Mouse (Mus musculus) erythroblast, embryonic 14.5 days (primary cell): Measurements from ENCODE around the gene 1700007K13Rik. TPM values are rescaled to one million over a fixed set of nuclear protein-coding genes. Genes with fewer than 3 reads are reported as not detected.
"Not testable (repeated sequence)": the region's sequence is repeated elsewhere in the genome, so short reads cannot be mapped to it uniquely, and the experiment has no call there.

Source experiments
- H3K27me3 ChIP-seq: 2 replicates; pipeline ENCODE4 v1.6.1; 2012; ENCODE audit warnings: inconsistent platforms; ENCODE audit not compliant: control insufficient read depth
- H3K36me3 ChIP-seq: 2 replicates; pipeline ENCODE4 v1.6.1; 2012; ENCODE audit warnings: mild to moderate bottlenecking, inconsistent platforms; ENCODE audit not compliant: control insufficient read depth
- H3K4me1 ChIP-seq: 2 replicates; pipeline ENCODE4 v1.6.1; 2012; ENCODE audit warnings: inconsistent platforms; ENCODE audit not compliant: control insufficient read depth
- H3K4me3 ChIP-seq: replicated peaks from 2 replicates; pipeline ENCODE3; 2012; ENCODE audit warnings: moderate library complexity, mild to moderate bottlenecking, inconsistent platforms
- H3K9me3 ChIP-seq: 2 replicates; pipeline ENCODE4 v1.6.1; 2012; ENCODE audit warnings: low read length, inconsistent platforms, mixed read lengths; ENCODE audit not compliant: control insufficient read depth
- GATA1 ChIP-seq: IDR thresholded peaks from 2 replicates; pipeline ENCODE4 v1.6.1; 2012; ENCODE audit warnings: low read length, inconsistent platforms, mixed read lengths
- TAL1 ChIP-seq: IDR thresholded peaks from 3 replicates; pipeline ENCODE4 v1.6.1; 2012; ENCODE audit warnings: low read length, inconsistent platforms, mixed read lengths
- polyA plus RNA-seq: library from polyadenylated mRNA; stranded (reverse); fragments of >175 nt; gene quantifications from 2 replicates; pipeline ENCODE4 v1.2.3, GENCODE M21; 2012

Gene 1700007K13Rik
- polyA plus RNA-seq = not detected in 2 replicates

GRCm38 (mm10) chr2:28465836-28466518 lies at the start of gene 1700007K13Rik:
1700007K13Rik (minus strand) TSS chr2:28466332.
- Histone ChIP-seq H3K4me1 (peaks cover 19% of the 10 kb centered on the region), H3K4me3 (no peak within 1 kb of the TSS), H3K9me3 (no peaks in the 10 kb centered on the region), H3K27me3 (peaks cover 37% of the 10 kb centered on the region), H3K36me3 (peaks cover 22% of the 10 kb centered on the region)
- TF ChIP-seq TAL1 (no peak), GATA1 (no peak)

DNA sequence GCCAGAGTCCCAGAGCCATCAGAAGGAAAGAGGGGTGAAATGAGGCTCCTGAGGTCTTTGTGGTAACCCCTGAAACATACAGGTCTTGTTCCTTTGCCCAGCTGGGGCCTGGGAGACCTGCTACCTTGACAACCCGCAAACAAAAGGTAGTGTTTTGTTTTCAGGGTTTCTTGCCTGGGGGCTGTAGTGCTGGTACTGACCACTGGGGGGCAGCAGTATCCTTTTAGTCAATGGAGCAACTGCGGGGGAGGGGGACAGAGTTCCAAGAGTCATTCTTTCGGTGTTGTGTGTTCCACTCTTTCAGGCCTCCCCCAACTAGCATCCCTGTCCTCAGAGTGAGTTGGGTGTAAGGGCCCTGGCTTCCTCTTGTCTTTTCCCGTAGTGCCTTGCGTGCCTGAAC lies 48.4 kb upstream of the 1700007K13Rik start:
- no peak for TF ChIP-seq GATA1
- no peak for TF ChIP-seq TAL1
- H3K9me3 ChIP-seq = no peaks in the 10 kb centered on the region
- peaks cover 38% of the 10 kb centered on the region for H3K27me3 ChIP-seq
- H3K36me3 ChIP-seq = no peaks in the 10 kb centered on the region
- H3K4me3 ChIP-seq = no peak overlapping the region
- peaks cover 12% of the 10 kb centered on the region for H3K4me1 ChIP-seq

DNA sequence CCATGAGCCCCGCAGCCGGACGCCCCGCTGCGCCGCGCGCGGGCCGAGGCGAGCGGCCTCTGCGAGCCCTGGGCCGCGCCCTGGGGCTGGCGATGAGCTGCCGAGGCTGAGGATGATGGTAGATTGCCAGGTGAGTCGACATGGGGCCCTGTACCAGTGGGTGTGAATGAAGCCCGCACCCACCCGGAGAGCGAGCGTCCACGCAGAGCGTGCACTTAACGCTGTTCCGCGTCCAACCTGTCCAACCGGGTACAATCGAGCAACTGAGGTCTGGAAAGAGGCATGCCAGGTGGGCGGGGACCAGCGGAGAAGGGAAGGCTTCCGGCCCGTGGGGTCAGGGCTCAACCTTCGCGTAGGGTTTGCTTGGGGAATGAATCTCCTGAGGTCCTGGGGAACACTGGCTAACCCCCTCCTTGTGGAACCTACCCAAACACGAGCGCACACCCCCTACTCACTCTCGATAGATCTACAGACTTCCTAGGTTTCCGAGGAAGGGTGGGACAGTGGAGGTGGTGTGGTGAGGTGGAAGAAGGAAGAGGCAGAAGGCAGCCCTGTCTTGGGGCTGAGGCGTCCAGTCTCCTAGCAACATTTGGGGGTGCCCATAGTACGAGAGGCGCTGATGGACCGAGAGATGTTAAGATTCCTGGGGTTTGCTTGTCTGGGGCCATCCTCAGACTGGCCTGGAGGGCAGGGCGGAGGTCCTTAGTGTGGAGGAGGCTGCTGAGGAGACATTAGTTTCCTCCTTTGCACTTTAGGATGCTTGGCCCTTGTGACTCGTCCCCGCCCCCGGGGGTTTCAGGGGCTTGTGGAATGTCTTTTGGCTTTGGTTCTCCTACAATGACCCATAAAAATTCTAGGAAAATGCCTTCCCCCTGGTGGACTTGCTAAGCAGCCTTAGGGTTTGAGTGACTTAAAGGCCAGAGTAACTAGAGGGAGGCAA lies 47.6 kb upstream of the 1700007K13Rik start:
- TF ChIP-seq GATA1 (no peak), TAL1 (no peak)
- H3K9me3 ChIP-seq = no peaks in the 10 kb centered on the region
- H3K4me3 ChIP-seq = peak overlapping the region; percentile 49
- H3K27me3 ChIP-seq = peaks cover 38% of the 10 kb centered on the region
- no peaks in the 10 kb centered on the region for H3K36me3 ChIP-seq
- H3K4me1 ChIP-seq = peaks cover 12% of the 10 kb centered on the region

- peaks cover 38% of the 10 kb centered on the region for H3K27me3 ChIP-seq
- H3K4me1 ChIP-seq = peaks cover 12% of the 10 kb centered on the region
- H3K9me3 ChIP-seq = no peaks in the 10 kb centered on the region
- no peaks in the 10 kb centered on the region for H3K36me3 ChIP-seq
- H3K4me3 ChIP-seq = peak within 1 kb of the TSS; percentile 49
- TF ChIP-seq GATA1 (no peak), TAL1 (no peak)
Observed at GRCm38 (mm10) chr2:28512798-28513401, 46.8 kb upstream of the 1700007K13Rik start, which contains the start of gene Ralgds. Ralgds (plus strand) TSS chr2:28513125.

- not testable (repeated sequence) for H3K4me3 ChIP-seq, H3K9me3 ChIP-seq, H3K36me3 ChIP-seq
- peaks cover 12% of the 10 kb centered on the region for H3K4me1 ChIP-seq
- H3K27me3 ChIP-seq = peaks cover 38% of the 10 kb centered on the region
Observed at GRCm38 (mm10) chr2:28511600-28511999, 45.5 kb upstream of the 1700007K13Rik start.

DNA sequence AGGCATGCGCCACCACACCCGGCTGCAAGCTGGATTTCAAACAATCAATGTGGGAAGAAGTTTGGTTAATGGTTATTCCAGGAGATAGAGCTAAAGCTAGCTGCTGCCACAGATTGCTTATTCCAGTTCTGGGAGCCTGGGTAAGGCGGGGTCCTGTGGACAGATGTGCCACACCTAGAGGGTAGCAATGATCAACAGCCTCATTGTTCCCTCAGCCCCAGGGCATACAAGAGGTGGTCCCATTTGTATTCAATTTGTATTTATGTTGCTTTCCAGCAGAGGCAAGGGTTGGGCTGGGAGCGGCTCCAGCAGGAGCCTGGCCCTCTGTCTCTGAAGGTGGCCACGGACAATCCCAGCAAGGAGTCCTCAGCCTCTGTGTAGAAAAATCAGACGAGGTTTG lies 40.2 kb upstream of the 1700007K13Rik start:
- Histone ChIP-seq H3K36me3 (no peaks in the 10 kb centered on the region), H3K27me3 (peaks cover 7% of the 10 kb centered on the region), H3K4me3 (no peak overlapping the region), H3K4me1 (no peaks in the 10 kb centered on the region), H3K9me3 (no peaks in the 10 kb centered on the region)
- TF ChIP-seq TAL1 (no peak), GATA1 (no peak)

DNA sequence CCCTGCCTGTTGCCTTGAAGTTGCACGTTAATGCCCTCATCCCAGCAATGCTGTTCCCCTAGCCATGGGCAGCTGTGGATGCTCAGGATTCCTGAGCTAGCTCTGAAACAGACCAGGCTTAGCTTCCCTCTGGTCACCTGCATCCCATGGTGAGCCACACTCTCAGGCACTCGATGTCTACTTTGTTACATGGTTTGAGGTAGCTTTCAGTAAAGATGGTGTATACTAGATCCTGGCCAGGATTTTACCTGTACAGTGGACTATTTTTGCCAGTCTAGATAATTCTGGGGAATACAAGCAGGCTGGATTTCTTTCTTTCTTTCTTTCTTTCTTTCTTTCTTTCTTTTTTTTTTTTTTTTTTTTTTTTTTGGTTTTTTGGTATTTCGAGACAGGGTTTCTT lies 39.7 kb upstream of the 1700007K13Rik start, which contains the start of gene Gm10134:
Gene Gm10134, plus strand, starts transcription at position 301 of the 400 bp plus-strand sequence.
- Histone ChIP-seq H3K4me3 (no peak within 1 kb of the TSS), H3K9me3 (no peaks in the 10 kb centered on the region), H3K4me1 (no peaks in the 10 kb centered on the region), H3K36me3 (no peaks in the 10 kb centered on the region), H3K27me3 (peaks cover 2% of the 10 kb centered on the region)
- TF ChIP-seq TAL1 (no peak), GATA1 (no peak)

DNA sequence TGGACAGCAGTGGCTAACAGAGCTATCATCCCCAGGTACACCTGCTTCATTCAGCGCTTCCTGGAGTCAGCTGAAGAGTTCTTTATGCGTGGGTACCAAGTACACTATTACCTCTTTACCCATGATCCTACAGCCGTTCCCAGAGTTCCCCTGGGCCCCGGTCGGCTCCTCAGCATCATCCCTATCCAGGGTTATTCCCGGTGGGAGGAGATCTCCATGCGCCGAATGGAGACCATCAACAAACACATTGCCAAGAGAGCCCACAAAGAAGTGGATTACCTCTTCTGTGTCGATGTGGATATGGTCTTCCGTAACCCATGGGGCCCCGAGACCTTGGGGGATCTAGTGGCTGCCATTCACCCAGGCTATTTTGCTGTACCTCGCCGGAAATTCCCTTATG lies 38.5 kb upstream of the 1700007K13Rik start:
- no peak overlapping the region for H3K4me3 ChIP-seq
- no peak for TF ChIP-seq GATA1
- no peak for TF ChIP-seq TAL1
- no peaks in the 10 kb centered on the region for H3K4me1 ChIP-seq
- no peaks in the 10 kb centered on the region; the same call in 1 of the 2 replicates for H3K27me3 ChIP-seq
- no peaks in the 10 kb centered on the region for H3K9me3 ChIP-seq
- no peaks in the 10 kb centered on the region for H3K36me3 ChIP-seq

DNA sequence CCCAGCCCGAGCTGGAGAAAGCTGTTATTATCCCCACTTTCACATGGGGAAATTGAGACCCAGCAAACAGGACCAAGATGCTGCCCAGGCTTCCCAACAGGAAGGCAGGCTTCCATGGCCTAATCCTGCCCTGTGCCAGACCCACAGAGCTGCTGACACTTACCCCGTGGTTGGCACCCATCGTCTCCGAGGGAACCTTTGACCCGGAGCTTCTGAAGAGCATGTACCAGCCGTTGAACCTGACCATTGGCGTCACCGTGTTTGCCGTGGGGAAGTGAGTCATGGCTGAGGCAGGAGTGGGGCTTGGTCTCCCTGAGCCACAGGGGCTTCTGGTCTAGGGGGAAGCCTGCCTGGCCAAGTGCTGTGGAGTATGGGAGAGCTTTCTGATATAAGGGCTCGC lies 36.9 kb upstream of the 1700007K13Rik start:
- Histone ChIP-seq H3K9me3 (no peaks in the 10 kb centered on the region), H3K4me1 (no peaks in the 10 kb centered on the region), H3K36me3 (no peaks in the 10 kb centered on the region), H3K27me3 (no peaks in the 10 kb centered on the region; the same call in 1 of the 2 replicates), H3K4me3 (no peak overlapping the region)
- TF ChIP-seq GATA1 = no peak
- TF ChIP-seq TAL1 = no peak
